Mouse (Mus musculus) Patski (cell line): ENCODE measurements around the gene Bcl3. TPM values are rescaled to one million over a fixed set of nuclear protein-coding genes. Genes with fewer than 3 reads are reported as not detected.

Experiments used
- ATAC-seq: fragments of 100-300 bp; one replicate; pipeline ENCODE4 v1.8.0; 2021
- CTCF ChIA-PET: fragments of 350-600 bp; sonication (Branson Sonifier 250); formaldehyde crosslinking; loops from one replicate; lab custom pipeline; 2022; ENCODE audit warnings: inconsistent platforms; lab: Charles Lee
- POLR2A ChIA-PET: fragments of 350-600 bp; sonication (Branson Sonifier 250); formaldehyde crosslinking; loops from one replicate; lab custom pipeline; 2022; ENCODE audit warnings: antibody characterized with exemption, inconsistent platforms; lab: Charles Lee
- DNase-seq: peaks from one replicate; pipeline ENCODE4 v3.0.0-alpha.2; 2011; ENCODE audit warnings: low read depth, low spot score
- H3K27me3 ChIP-seq: fragments of 371-371 bp; one replicate; pipeline ENCODE4 v1.5.1; 2021
- CTCF ChIP-seq: fragments of 100-300 bp; IDR thresholded peaks from one replicate; pipeline ENCODE4 v1.5.1; 2021
- in situ Hi-C: fragments of 300-500 bp; cut with MboI; formaldehyde crosslinking; loops from 3 replicates; pipeline ENCODE4 v1.11.1; 2018; ENCODE audit warnings: low pct_unique_long_range_greater_than_20kb, mixed read lengths
- polyA plus RNA-seq: library from polyadenylated mRNA; unstranded; gene quantifications from one replicate; pipeline ENCODE4 v1.2.3, GENCODE M21; 2021

Bcl3 gene
- polyA plus RNA-seq, 1 experiment from 2014 or later, result 70.5 TPM

DNA sequence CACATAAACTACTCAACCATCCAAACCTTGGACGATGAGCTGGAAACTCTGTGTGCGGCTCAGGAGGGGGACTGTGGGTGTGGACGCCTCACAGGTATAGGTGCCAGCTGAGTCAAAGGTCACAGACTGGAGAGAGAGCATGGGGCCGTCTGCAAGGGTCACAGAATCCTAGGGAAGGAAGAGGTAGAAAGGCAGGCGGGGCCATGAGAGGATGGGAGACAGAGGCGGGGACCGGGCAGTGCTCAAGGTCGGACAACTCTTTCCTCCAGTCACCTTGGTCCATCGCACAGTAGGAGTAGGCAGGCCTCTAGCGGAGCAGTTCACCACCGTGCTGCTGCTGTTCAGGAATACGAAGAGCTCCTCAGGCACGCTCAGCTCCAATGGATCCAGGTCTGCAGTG is 62.5 kb downstream of the Bcl3 start:
- ATAC-seq (no peak), DNase-seq (no peak)
- in situ Hi-C loops, result no loop called here
- ChIA-PET POLR2A (no interaction called here), CTCF (interaction anchor here (0.8 kb wide), 1 partner anchor 30 kb away, joined by 3 read pairs; no protein-coding TSS in a partner anchor)
- H3K27me3 ChIP-seq, result no peaks in the 10 kb centered on the region
- no peak for TF ChIP-seq CTCF

DNA sequence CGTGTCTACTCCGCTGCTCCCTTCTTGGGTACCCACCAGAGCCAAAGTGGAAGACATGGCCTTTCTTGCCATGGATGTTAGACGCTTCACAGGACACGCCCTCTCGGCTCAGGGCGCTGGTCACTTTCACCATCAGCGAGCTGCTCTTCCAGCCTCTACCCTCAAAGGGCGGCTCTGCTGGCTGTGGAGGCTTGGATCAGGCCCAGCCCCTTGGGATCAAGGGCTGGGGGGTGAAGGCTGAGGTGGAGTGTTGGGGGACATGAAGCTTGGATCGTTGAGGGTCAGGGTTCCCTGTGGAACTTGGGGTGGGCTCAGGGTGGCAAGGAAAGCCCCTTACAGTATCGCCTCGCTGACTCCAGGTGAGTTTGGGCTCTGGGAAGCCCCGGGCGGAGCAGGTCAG is 63.9 kb downstream of the Bcl3 start:
- in situ Hi-C loops, result no loop called here
- POLR2A ChIA-PET, result no interaction called here
- CTCF ChIA-PET, result interaction anchor here (1.0 kb wide), 1 partner anchor 35 kb away, joined by 3 read pairs; no protein-coding TSS in a partner anchor
- no peaks in the 10 kb centered on the region for H3K27me3 ChIP-seq
- ATAC-seq (no peak), DNase-seq (no peak)
- TF ChIP-seq CTCF, result no peak

Other genes with a start within 250 kb of the Bcl3 start
- 0.23 TPM for gene Zfp296, start 245.5 kb downstream of the Bcl3 start, polyA plus RNA-seq
- gene Gemin7, start 245.2 kb downstream of the Bcl3 start, polyA plus RNA-seq, result 89.6 TPM
- 50.7 TPM for gene Clasrp, start 218.3 kb downstream of the Bcl3 start, polyA plus RNA-seq
- 24.5 TPM for gene Relb, start 193.3 kb downstream of the Bcl3 start, polyA plus RNA-seq
- gene Clptm1, start 157.7 kb downstream of the Bcl3 start, polyA plus RNA-seq, result 154 TPM
- gene Apoc2, start 144.8 kb downstream of the Bcl3 start, polyA plus RNA-seq, result not detected
- not detected for gene Gm44805, start 141.3 kb downstream of the Bcl3 start, polyA plus RNA-seq
- 0.09 TPM for gene Apoc4, start 141.3 kb downstream of the Bcl3 start, polyA plus RNA-seq
- gene Apoc1, start 130.1 kb downstream of the Bcl3 start, polyA plus RNA-seq, result 1.6 TPM
- gene Apoe, start 123.6 kb downstream of the Bcl3 start, polyA plus RNA-seq, result 6.0 TPM
- gene Tomm40, start 107.3 kb downstream of the Bcl3 start, polyA plus RNA-seq, result 142 TPM
- gene Nectin2, start 72.3 kb downstream of the Bcl3 start, polyA plus RNA-seq, result 168 TPM
- 70.3 TPM for gene Bcam, start 51.8 kb downstream of the Bcl3 start, polyA plus RNA-seq
- 0.15 TPM for gene Cblc, start 26.0 kb downstream of the Bcl3 start, polyA plus RNA-seq
- gene Gm19345, start 29.2 kb upstream of the Bcl3 start, polyA plus RNA-seq, result 0.10 TPM
- not detected for gene Ceacam16, start 38.5 kb upstream of the Bcl3 start, polyA plus RNA-seq
- 0.21 TPM for gene Ceacam19, start 65.2 kb upstream of the Bcl3 start, polyA plus RNA-seq
- gene Pvr, start 98.4 kb upstream of the Bcl3 start, polyA plus RNA-seq, result 38.0 TPM
- gene Igsf23, start 128.0 kb upstream of the Bcl3 start, polyA plus RNA-seq, result 0.06 TPM
- not detected for gene Ceacam20, start 142.6 kb upstream of the Bcl3 start, polyA plus RNA-seq
- not detected for gene Nlrp9b, start 168.7 kb upstream of the Bcl3 start, polyA plus RNA-seq